Mouse (Mus musculus) myocyte (in vitro differentiated cells): ENCODE results near the gene Mrpl42.

Source experiments
- CEBPB ChIP-seq: IDR thresholded peaks from 2 replicates; pipeline ENCODE4 v1.6.1; 2011; ENCODE audit warnings: mild to moderate bottlenecking, moderate library complexity; ENCODE audit not compliant: poor library complexity, insufficient read depth, severe bottlenecking
- E2F4 ChIP-seq: IDR thresholded peaks from one replicate; pipeline ENCODE4 v1.6.1; 2011; ENCODE audit warnings: mild to moderate bottlenecking, control low read depth, moderate library complexity; ENCODE audit not compliant: insufficient read depth
- MAX ChIP-seq: IDR thresholded peaks from one replicate; pipeline ENCODE4 v1.6.1; 2011; ENCODE audit warnings: low read depth, mild to moderate bottlenecking, control low read depth
- MYOD1 ChIP-seq, 3 experiments: IDR thresholded peaks; one replicate each; pipeline ENCODE4 v1.6.1; 2011; ENCODE audit warnings: control low read depth in 2 of 3, low read depth in 2 of 3, mild to moderate bottlenecking in 2 of 3, moderate library complexity in 1 of 3; ENCODE audit not compliant: insufficient read length in 2 of 3, control insufficient read depth in 1 of 3
- MYOG ChIP-seq, 3 experiments: IDR thresholded peaks; one replicate each; pipeline ENCODE4 v1.6.1; 2011; ENCODE audit warnings: control low read depth in 2 of 3, low read depth in 2 of 3, mild to moderate bottlenecking in 2 of 3; ENCODE audit not compliant: insufficient read length in 2 of 3, control insufficient read depth in 1 of 3, insufficient read depth in 1 of 3
- POLR2A ChIP-seq: IDR thresholded peaks from one replicate; pipeline ENCODE4 v1.6.1; 2011; ENCODE audit warnings: low read depth, mild to moderate bottlenecking, control low read depth, moderate library complexity; ENCODE audit not compliant: insufficient read length
- POLR2AphosphoS2 ChIP-seq: IDR thresholded peaks from one replicate; pipeline ENCODE4 v1.6.1; 2011; ENCODE audit warnings: low read depth, control low read depth; ENCODE audit not compliant: insufficient read length
- TCF12 ChIP-seq: IDR thresholded peaks from one replicate; pipeline ENCODE4 v1.6.1; 2011; ENCODE audit warnings: mild to moderate bottlenecking, control low read depth; ENCODE audit not compliant: poor library complexity, insufficient read depth, severe bottlenecking
- USF1 ChIP-seq: IDR thresholded peaks from one replicate; pipeline ENCODE4 v1.6.1; 2011; ENCODE audit warnings: low read depth, mild to moderate bottlenecking, control low read depth, moderate library complexity

DNA sequence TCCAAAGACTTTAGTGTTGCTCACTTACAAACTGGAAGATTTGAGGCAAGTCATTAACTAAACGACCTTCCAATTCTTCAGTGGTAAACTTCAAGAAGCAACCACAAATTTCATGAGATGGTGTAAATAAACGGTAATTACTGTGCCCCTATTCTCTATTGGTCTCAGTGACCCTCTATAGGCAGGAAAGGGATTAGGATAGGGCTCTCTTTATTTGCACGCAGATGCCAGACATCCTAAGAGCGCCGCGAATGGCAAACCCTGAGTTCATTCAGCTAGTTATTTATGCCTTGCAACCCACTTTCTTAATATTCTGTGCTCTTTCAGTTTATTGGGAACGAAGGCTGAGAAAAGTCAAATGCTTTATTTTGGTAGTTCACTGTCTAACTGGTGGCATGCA is 707 bp downstream of the Mrpl42 start:
- TF ChIP-seq E2F4 = no peak
- no peak for TF ChIP-seq USF1
- TF ChIP-seq POLR2A = no peak
- no peak for TF ChIP-seq MYOD1 (IDR thresholded peaks at IDR 0.05; ENCODE audit: control insufficient read depth in 1 of 3, insufficient read length in 2 of 3, low read depth in 2 of 3)
- TF ChIP-seq POLR2AphosphoS2 = no peak
- TF ChIP-seq MAX = no peak
- no peak for TF ChIP-seq CEBPB
- no peak for TF ChIP-seq MYOG (IDR thresholded peaks at IDR 0.05; ENCODE audit: control insufficient read depth in 1 of 3, insufficient read depth in 1 of 3, insufficient read length in 2 of 3, low read depth in 2 of 3)
- TF ChIP-seq TCF12 = no peak
